Mouse (Mus musculus) MEL (cell line): ENCODE results near the gene Gm10306. TPM values are rescaled to one million over a fixed set of nuclear protein-coding genes. Genes with fewer than 3 reads are reported as not detected.

Experiments
- DNase-seq: peaks from one replicate; pipeline ENCODE4 v3.0.0; 2011; ENCODE audit warnings: low read depth, low spot score
- H3K27ac ChIP-seq: 2 replicates; pipeline ENCODE4 v1.5.1; 2012; ENCODE audit warnings: low read depth, mild to moderate bottlenecking, control low read depth, low read length, moderate library complexity; ENCODE audit not compliant: control insufficient read depth
- H3K27me3 ChIP-seq, 2 experiments: fragments of 150-350 bp in 1 of 2; sonication (generic) in 1 of 2; 2 replicates each; pipeline ENCODE4 v1.6.1; 2012; ENCODE audit warnings: low read length in 2 of 2, mild to moderate bottlenecking in 2 of 2, improper control_type of control experiment in 1 of 2, moderate library complexity in 1 of 2; ENCODE audit not compliant: insufficient read depth in 2 of 2, control insufficient read depth in 1 of 2
- H3K36me3 ChIP-seq, 2 experiments: 2 replicates each; pipeline ENCODE4 v1.6.1; 2012 to 2014; ENCODE audit warnings: low read length in 2 of 2, improper control_type of control experiment in 1 of 2, inconsistent platforms in 1 of 2, mild to moderate bottlenecking in 1 of 2; ENCODE audit not compliant: insufficient read depth in 2 of 2, control insufficient read depth in 1 of 2
- H3K4me1 ChIP-seq, 2 experiments: fragments of 150-350 bp in 1 of 2; sonication (generic) in 1 of 2; 2 replicates each; pipeline ENCODE4 v1.6.1; 2012; ENCODE audit warnings: low read length in 2 of 2, improper control_type of control experiment in 1 of 2, mild to moderate bottlenecking in 1 of 2; ENCODE audit not compliant: insufficient read depth in 2 of 2, control insufficient read depth in 1 of 2
- H3K4me3 ChIP-seq, 2 experiments: fragments of 150-350 bp in 1 of 2; sonication (generic) in 1 of 2; 2 replicates each; pipeline ENCODE4 v1.5.1; 2012; ENCODE audit warnings: low read depth in 2 of 2, low read length in 2 of 2, mild to moderate bottlenecking in 2 of 2, moderate library complexity in 2 of 2, control low read depth in 1 of 2, improper control_type of control experiment in 1 of 2; ENCODE audit not compliant: control insufficient read depth in 1 of 2, insufficient read depth in 1 of 2
- H3K79me2 ChIP-seq: 2 replicates; pipeline ENCODE4 v1.6.1; 2012; ENCODE audit warnings: mild to moderate bottlenecking, low read length, moderate library complexity; ENCODE audit not compliant: control insufficient read depth, poor library complexity, insufficient read depth
- H3K9ac ChIP-seq: 2 replicates; pipeline ENCODE4 v1.6.1; 2012; ENCODE audit warnings: low read depth, mild to moderate bottlenecking, control low read depth, low read length, moderate library complexity; ENCODE audit not compliant: control insufficient read depth, poor library complexity, severe bottlenecking
- H3K9me3 ChIP-seq: fragments of 150-350 bp; sonication (generic); replicated peaks from 2 replicates; pipeline ENCODE4 v1.6.1; 2012; ENCODE audit warnings: mild to moderate bottlenecking, low read length, improper control_type of control experiment, moderate library complexity; ENCODE audit not compliant: insufficient read depth
- CTCF ChIP-seq, 3 experiments: IDR thresholded peaks in 2 of 3; conservative IDR thresholded peaks in 1 of 3; 2 replicates each; pipeline ENCODE4 v1.5.1; 2011 to 2012; ENCODE audit warnings: low read length in 3 of 3, low read depth in 2 of 3, mild to moderate bottlenecking in 2 of 3, improper control_type of control experiment in 1 of 3, inconsistent platforms in 1 of 3, mixed read lengths in 1 of 3, moderate library complexity in 1 of 3; ENCODE audit not compliant: control insufficient read depth in 1 of 3, insufficient read depth in 1 of 3, poor library complexity in 1 of 3, severe bottlenecking in 1 of 3
- E2F4 ChIP-seq: IDR thresholded peaks from 2 replicates; pipeline ENCODE4 v1.6.1; 2011; ENCODE audit warnings: low read depth, low read length, improper control_type of control experiment, borderline replicate concordance
- ETS1 ChIP-seq: IDR thresholded peaks from 2 replicates; pipeline ENCODE4 v1.6.1; 2012; ENCODE audit warnings: low read depth, mild to moderate bottlenecking, inconsistent platforms, low read length, improper control_type of control experiment, moderate library complexity
- GATA1 ChIP-seq: IDR thresholded peaks from 2 replicates; pipeline ENCODE4 v1.6.1; 2011; ENCODE audit warnings: low read depth, low read length, improper control_type of control experiment
- JUND ChIP-seq: IDR thresholded peaks from 2 replicates; pipeline ENCODE4 v1.6.1; 2011; ENCODE audit warnings: low read depth, mild to moderate bottlenecking, improper control_type of control experiment, low read length
- MAFK ChIP-seq: IDR thresholded peaks from 2 replicates; pipeline ENCODE4 v1.6.1; 2011; ENCODE audit warnings: low read depth, mild to moderate bottlenecking, low read length, improper control_type of control experiment, borderline replicate concordance
- MYB ChIP-seq: IDR thresholded peaks from 2 replicates; pipeline ENCODE4 v1.6.1; 2011; ENCODE audit warnings: mild to moderate bottlenecking, low read depth, low read length, improper control_type of control experiment
- NELFE ChIP-seq: IDR thresholded peaks from 2 replicates; pipeline ENCODE4 v1.6.1; 2011; ENCODE audit warnings: low read depth, low read length, improper control_type of control experiment
- POLR2A ChIP-seq, 2 experiments: IDR thresholded peaks; 2 replicates each; pipeline ENCODE4 v1.6.1; 2011 to 2012; ENCODE audit warnings: low read length in 2 of 2, mild to moderate bottlenecking in 2 of 2, control low read depth in 1 of 2, improper control_type of control experiment in 1 of 2, low read depth in 1 of 2, moderate library complexity in 1 of 2; ENCODE audit not compliant: control insufficient read depth in 1 of 2, insufficient read depth in 1 of 2, poor library complexity in 1 of 2
- POLR2AphosphoS2 ChIP-seq: IDR thresholded peaks from 2 replicates; pipeline ENCODE4 v1.6.1; 2011; ENCODE audit warnings: low read length, improper control_type of control experiment
- POLR2AphosphoS5 ChIP-seq: IDR thresholded peaks from 2 replicates; pipeline ENCODE4 v1.6.1; 2012; ENCODE audit warnings: low read depth, borderline replicate concordance, mild to moderate bottlenecking, inconsistent platforms, low read length, moderate library complexity, mixed read lengths
- RAD21 ChIP-seq: IDR thresholded peaks from 2 replicates; pipeline ENCODE4 v1.6.1; 2011; ENCODE audit warnings: mild to moderate bottlenecking, low read depth, low read length, improper control_type of control experiment
- SIN3A ChIP-seq: IDR thresholded peaks from 2 replicates; pipeline ENCODE4 v1.6.1; 2012; ENCODE audit warnings: low read length, improper control_type of control experiment, inconsistent platforms
- TAL1 ChIP-seq: IDR thresholded peaks from 2 replicates; pipeline ENCODE4 v1.6.1; 2012; ENCODE audit warnings: mild to moderate bottlenecking, inconsistent platforms, low read length, moderate library complexity, mixed read lengths
- TBP ChIP-seq: IDR thresholded peaks from 2 replicates; pipeline ENCODE4 v1.8.0; 2011; ENCODE audit warnings: low read depth, low read length, improper control_type of control experiment
- UBTF ChIP-seq: IDR thresholded peaks from 2 replicates; pipeline ENCODE4 v1.6.1; 2012; ENCODE audit warnings: low read depth, mild to moderate bottlenecking, inconsistent platforms, low read length, improper control_type of control experiment, moderate library complexity, borderline replicate concordance; ENCODE audit not compliant: insufficient read depth
- USF1 ChIP-seq: IDR thresholded peaks from 2 replicates; pipeline ENCODE4 v1.6.1; 2014; ENCODE audit warnings: low read depth, mild to moderate bottlenecking, inconsistent platforms, low read length, improper control_type of control experiment, moderate library complexity
- ZC3H11A ChIP-seq: IDR thresholded peaks from 2 replicates; pipeline ENCODE4 v1.6.1; 2012; ENCODE audit warnings: low read depth, mild to moderate bottlenecking, inconsistent platforms, low read length, improper control_type of control experiment
- ZMIZ1 ChIP-seq: IDR thresholded peaks from 2 replicates; pipeline ENCODE4 v1.6.1; 2012; ENCODE audit warnings: low read depth, mild to moderate bottlenecking, inconsistent platforms, low read length, improper control_type of control experiment, moderate library complexity
- polyA plus RNA-seq, 2 experiments: library from polyadenylated mRNA; stranded (reverse) in 1 of 2; unstranded in 1 of 2; fragments of >175 nt in 1 of 2; fragments of >200 nt in 1 of 2; gene quantifications; 2 replicates each; pipeline versions ENCODE4 v1.2.1 to v1.2.4; 2012; ENCODE audit warnings: low replicate concordance in 2 of 2, low read depth in 1 of 2; ENCODE audit not compliant: insufficient read length in 2 of 2, insufficient read depth in 1 of 2, missing spikeins in 1 of 2
- total RNA-seq: library from RNA; depleted of rRNA; stranded (reverse); fragments of 300-350 nt; gene quantifications from 2 replicates; pipeline ENCODE4 v1.2.3, GENCODE M21; 2012

Gm10306 gene
- total and polyA plus RNA-seq, 3 experiments: 1.0 TPM; not detected in 2

DNA sequence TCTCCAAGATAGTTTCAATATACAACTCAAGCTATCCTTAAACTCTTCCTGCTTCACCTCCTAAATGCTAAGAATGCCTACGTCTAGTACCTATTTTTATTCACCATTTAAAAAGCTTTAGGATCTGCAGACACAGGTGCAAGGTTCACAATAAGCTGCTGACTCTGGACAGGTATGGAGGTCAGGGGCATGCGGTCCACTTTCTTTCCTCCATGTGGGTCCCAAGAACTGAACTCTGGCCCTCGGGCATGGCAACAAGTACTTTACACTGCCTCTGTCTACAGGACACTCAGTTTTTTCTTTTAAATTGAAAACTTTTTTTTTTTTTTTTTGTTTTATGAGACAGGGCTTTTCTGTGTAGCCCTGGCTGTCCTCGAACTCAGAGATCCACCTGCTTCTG lies 16.3 kb downstream of the Gm10306 start:
- TF ChIP-seq RAD21: no peak
- no peak for TF ChIP-seq CTCF (IDR thresholded peaks at IDR 0.05 in 2 of 3, conservative IDR thresholded peaks at IDR 0.05 in 1 of 3; ENCODE audit: control insufficient read depth in 1 of 3, insufficient read depth in 1 of 3, low read depth in 2 of 3, low read length in 3 of 3, poor library complexity in 1 of 3, severe bottlenecking in 1 of 3)
- TF ChIP-seq ETS1: no peak
- no peak for TF ChIP-seq SIN3A
- TF ChIP-seq POLR2AphosphoS2: no peak
- TF ChIP-seq POLR2A (IDR thresholded peaks at IDR 0.05; ENCODE audit: control insufficient read depth in 1 of 2, insufficient read depth in 1 of 2, low read depth in 1 of 2, low read length in 2 of 2, poor library complexity in 1 of 2): no peak
- TF ChIP-seq NELFE: no peak
- no peak for TF ChIP-seq TAL1
- TF ChIP-seq ZMIZ1: no peak
- no peak for TF ChIP-seq POLR2AphosphoS5
- TF ChIP-seq ZC3H11A: no peak
- TF ChIP-seq UBTF: no peak
- no peak for TF ChIP-seq TBP
- TF ChIP-seq JUND: no peak
- no peak for TF ChIP-seq MYB
- no peak for TF ChIP-seq MAFK
- no peak for TF ChIP-seq E2F4
- Histone ChIP-seq H3K79me2 (no peaks in the 10 kb centered on the region), H3K27ac (no peak overlapping the region), H3K36me3 (peaks cover 0 to 38% of the 10 kb centered on the region in 2 experiments; a peak in 3 of 4 replicates), H3K4me3 (no peak overlapping the region), H3K9me3 (no peaks in the 10 kb centered on the region), H3K27me3 (no peaks in the 10 kb centered on the region), H3K9ac (no peak overlapping the region), H3K4me1 (no peaks in the 10 kb centered on the region)
- DNase-seq: no peak

DNA sequence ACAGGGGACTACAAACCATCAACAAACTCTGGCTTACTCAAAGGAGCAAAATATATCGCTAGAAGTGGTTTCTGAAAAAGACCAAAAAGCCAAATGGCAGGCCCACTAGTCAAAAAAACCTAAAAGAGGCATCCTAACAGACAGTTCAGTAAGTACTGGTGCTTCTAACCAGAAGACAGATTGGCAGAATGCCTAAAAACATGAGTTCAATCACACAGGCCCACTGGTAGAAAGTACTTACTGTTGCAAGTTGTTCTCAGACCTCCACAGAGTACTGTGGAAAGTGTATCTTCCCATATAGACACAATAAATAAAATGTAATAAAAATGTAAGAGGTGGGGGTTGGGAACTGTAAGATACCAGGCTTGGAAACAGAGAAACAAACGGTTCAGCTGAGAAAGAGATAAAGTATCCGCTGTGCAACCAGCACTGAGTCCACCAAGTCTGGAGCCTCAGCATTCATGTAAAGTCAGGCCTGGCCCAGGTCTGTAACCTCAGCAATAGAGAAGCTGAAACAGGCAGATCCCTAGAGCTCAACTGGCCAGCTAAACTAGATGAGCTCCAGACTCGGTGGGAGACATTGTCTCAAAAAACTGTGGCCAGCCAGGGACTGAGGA lies 35.5 kb downstream of the Gm10306 start:
- peak; percentile 55 for DNase-seq
- Histone ChIP-seq H3K36me3 (peaks cover 3 to 25% of the 10 kb centered on the region in 2 experiments), H3K4me3 (no peak overlapping the region), H3K9ac (no peak overlapping the region), H3K79me2 (peaks cover 51% of the 10 kb centered on the region), H3K9me3 (no peaks in the 10 kb centered on the region), H3K27ac (no peak overlapping the region), H3K4me1 (peaks cover 12 to 21% of the 10 kb centered on the region in 2 experiments), H3K27me3 (no peaks in the 10 kb centered on the region)
- TF ChIP-seq USF1 (no peak), GATA1 (peak; percentile 19; the same call in 1 of the 2 replicates)
